Mouse (Mus musculus) liver, embryonic 11.5 days (tissue): ENCODE measurements around the gene Cryab. TPM values are rescaled to one million over a fixed set of nuclear protein-coding genes. Genes with fewer than 3 reads are reported as not detected.

Experiments used
- ATAC-seq: fragments of 200-750 bp; cut with Nextera tagmentation; replicated peaks from 2 replicates; pipeline ENCODE4 v1.8.0; 2017; ENCODE audit warnings: moderate number of reproducible peaks, mild to moderate bottlenecking, moderate TSS enrichment, moderate library complexity; ENCODE audit not compliant: low FRiP score
- DNase-seq: peaks from one replicate; pipeline ENCODE4 v3.0.0-alpha.2; 2017; ENCODE audit warnings: low spot score
- H3K27ac ChIP-seq: fragments of 300-500 bp; sonication (generic); 2 replicates; pipeline ENCODE4 v1.5.1; 2014; ENCODE audit warnings: mild to moderate bottlenecking, low read depth, low read length, control low read depth
- H3K27me3 ChIP-seq: fragments of 300-500 bp; sonication (generic); replicated peaks from 2 replicates; pipeline ENCODE4 v1.6.1; 2014; ENCODE audit warnings: low read length, mixed read lengths; ENCODE audit not compliant: control insufficient read depth, insufficient read depth
- H3K36me3 ChIP-seq: fragments of 300-500 bp; sonication (generic); 2 replicates; pipeline ENCODE4 v1.6.1; 2014; ENCODE audit warnings: mild to moderate bottlenecking, low read length, moderate library complexity, mixed read lengths; ENCODE audit not compliant: control insufficient read depth, insufficient read depth
- H3K4me1 ChIP-seq: fragments of 300-500 bp; sonication (generic); replicated peaks from 2 replicates; pipeline ENCODE4 v1.6.1; 2014; ENCODE audit warnings: low read length, mixed read lengths; ENCODE audit not compliant: control insufficient read depth, insufficient read depth
- H3K4me2 ChIP-seq: fragments of 300-500 bp; sonication (generic); 2 replicates; pipeline ENCODE4 v1.6.1; 2014; ENCODE audit warnings: mild to moderate bottlenecking, control low read depth, moderate library complexity
- H3K4me3 ChIP-seq: fragments of 300-500 bp; sonication (generic); 2 replicates; pipeline ENCODE4 v1.5.1; 2014; ENCODE audit warnings: low read depth, low read length, control low read depth
- H3K9ac ChIP-seq: fragments of 300-500 bp; sonication (generic); 2 replicates; pipeline ENCODE4 v1.6.1; 2014; ENCODE audit warnings: low read depth, low read length, control low read depth
- H3K9me3 ChIP-seq: fragments of 300-500 bp; sonication (generic); 2 replicates; pipeline ENCODE4 v1.6.1; 2016; ENCODE audit warnings: low read length, inconsistent platforms, mixed read lengths; ENCODE audit not compliant: control insufficient read depth
- WGBS: fragments of 180-500 bp; shearing (Covaris S2); extraction: QIAGEN DNeasy Blood & Tissue Kit; methylation state at CpG from one replicate; pipeline ENCODE4 v1.1.7; 2014; 5-methylcytosine and 5-hydroxymethylcytosine counted together
- polyA plus RNA-seq: library from polyadenylated mRNA; unstranded; fragments of >200 nt; fragmentation: Nextera tagmentation; extraction: Ambion mirVana; gene quantifications from 2 replicates; pipeline ENCODE4 v1.2.1, GENCODE M21; 2014

Gene Cryab
- polyA plus RNA-seq, 1 experiment from 2014 or later, result 13.7 TPM

DNA sequence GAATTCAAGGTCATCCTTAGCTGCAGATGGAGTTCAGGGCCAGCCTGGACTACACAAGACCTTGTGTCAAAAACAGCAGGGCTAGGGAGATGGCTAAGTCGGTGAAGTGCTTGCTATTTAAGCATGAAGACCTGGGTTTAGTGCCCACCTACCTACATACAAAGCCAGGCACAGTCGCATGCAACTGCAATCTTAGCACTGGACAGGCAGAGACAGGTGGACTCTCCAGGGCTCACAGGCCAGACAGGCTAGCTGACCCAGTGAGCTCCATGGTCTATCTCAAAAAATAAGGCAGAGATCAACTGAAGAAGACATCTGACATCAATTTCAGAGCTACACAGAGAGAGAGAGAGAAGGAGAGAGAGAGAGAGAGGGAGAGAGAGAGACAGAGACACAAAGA, 27.0 kb upstream of the Cryab start:
- Histone ChIP-seq H3K4me2 (no peak overlapping the region), H3K27me3 (peaks cover 15% of the 10 kb centered on the region)

DNA sequence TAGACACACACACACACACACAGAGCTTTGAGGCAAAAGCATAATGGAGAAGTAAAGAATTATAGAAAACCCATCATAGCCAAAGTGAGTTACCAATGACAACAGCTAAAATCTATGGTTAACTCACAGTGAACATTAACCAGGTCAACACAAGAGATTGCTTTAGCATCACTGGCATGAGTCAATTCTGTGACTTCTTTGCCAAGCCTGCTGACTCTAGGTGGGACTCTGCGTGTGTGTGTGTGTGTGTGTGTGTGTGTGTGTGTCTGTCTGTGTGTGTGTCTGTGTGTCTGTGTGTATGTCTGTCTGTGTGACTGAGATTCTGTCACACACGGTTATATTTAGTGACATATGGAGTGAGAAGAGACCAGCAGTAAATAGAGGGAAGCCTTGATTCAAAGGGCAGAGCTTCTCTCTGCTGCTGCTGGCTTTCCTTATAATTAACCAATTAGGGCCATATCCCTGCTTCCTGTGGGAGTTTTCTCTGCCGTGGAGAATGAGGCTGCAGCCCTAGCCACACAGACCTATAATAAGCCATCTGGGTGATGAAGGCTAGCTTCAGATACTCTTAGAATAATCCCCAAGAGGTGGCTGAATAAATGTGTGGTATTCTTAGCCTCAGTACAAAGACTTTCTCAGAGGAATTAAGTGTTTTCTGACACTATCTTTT, 26.3 kb upstream of the Cryab start:
- ATAC-seq (no peak), DNase-seq (no peak)
- Histone ChIP-seq H3K9ac (no peak overlapping the region), H3K27me3 (peaks cover 15% of the 10 kb centered on the region), H3K4me2 (no peak overlapping the region), H3K4me1 (peaks cover 4% of the 10 kb centered on the region; the same call in 1 of the 2 replicates), H3K9me3 (no peaks in the 10 kb centered on the region), H3K27ac (no peak overlapping the region), H3K4me3 (no peak overlapping the region), H3K36me3 (no peaks in the 10 kb centered on the region)
- 47% methylated on average over 3 of the region's 3 CpGs for WGBS

More for the DNA sequence above, 27.0 kb upstream of the Cryab start:
- Histone ChIP-seq H3K4me3 (no peak overlapping the region), H3K9ac (no peak overlapping the region), H3K27ac (no peak overlapping the region), H3K4me1 (peaks cover 4% of the 10 kb centered on the region; the same call in 1 of the 2 replicates), H3K9me3 (no peaks in the 10 kb centered on the region), H3K36me3 (no peaks in the 10 kb centered on the region)
- DNase-seq (no peak), ATAC-seq (no peak)
- WGBS, result 80% methylated on average over 2 of the region's 2 CpGs

DNA sequence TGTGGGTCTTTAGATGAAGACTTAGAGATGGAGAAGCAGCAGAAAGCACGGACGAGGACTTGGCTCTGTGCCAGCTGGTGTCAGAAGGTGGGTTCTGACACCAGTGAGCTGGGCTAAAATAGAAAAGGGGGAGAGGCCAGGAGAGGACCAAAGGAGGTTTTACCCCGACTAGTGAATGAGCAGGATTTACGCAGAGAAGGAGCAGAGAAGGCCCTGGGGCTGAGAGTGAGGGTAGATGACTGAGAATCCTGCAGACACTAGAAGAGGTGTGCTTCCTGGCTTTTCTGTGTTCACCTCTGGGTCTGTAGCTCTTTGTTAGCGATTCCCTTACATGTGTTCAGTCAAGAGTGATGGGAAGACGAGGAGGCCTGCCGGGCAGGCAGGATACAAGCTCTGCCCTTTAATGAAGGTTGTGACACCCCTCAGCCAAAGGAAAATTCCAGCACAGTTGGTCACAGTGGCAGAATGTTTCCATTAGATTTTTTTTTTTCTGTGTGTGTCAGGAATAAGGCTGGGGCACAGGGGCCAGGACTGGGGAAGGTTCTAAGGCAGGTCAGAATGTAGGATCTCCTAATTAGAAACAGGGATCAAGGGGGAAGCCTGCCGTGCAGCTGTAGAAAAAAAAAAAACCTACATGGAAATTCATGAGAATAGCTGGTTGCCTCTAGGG, 25.1 kb upstream of the Cryab start:
- Histone ChIP-seq H3K27me3 (peaks cover 15% of the 10 kb centered on the region), H3K4me3 (no peak overlapping the region), H3K36me3 (no peaks in the 10 kb centered on the region), H3K27ac (no peak overlapping the region), H3K4me1 (peaks cover 2% of the 10 kb centered on the region; the same call in 1 of the 2 replicates), H3K9me3 (no peaks in the 10 kb centered on the region), H3K4me2 (no peak overlapping the region), H3K9ac (no peak overlapping the region)
- ATAC-seq (no peak), DNase-seq (no peak)
- 68% methylated on average over 8 of the region's 8 CpGs for WGBS

DNA sequence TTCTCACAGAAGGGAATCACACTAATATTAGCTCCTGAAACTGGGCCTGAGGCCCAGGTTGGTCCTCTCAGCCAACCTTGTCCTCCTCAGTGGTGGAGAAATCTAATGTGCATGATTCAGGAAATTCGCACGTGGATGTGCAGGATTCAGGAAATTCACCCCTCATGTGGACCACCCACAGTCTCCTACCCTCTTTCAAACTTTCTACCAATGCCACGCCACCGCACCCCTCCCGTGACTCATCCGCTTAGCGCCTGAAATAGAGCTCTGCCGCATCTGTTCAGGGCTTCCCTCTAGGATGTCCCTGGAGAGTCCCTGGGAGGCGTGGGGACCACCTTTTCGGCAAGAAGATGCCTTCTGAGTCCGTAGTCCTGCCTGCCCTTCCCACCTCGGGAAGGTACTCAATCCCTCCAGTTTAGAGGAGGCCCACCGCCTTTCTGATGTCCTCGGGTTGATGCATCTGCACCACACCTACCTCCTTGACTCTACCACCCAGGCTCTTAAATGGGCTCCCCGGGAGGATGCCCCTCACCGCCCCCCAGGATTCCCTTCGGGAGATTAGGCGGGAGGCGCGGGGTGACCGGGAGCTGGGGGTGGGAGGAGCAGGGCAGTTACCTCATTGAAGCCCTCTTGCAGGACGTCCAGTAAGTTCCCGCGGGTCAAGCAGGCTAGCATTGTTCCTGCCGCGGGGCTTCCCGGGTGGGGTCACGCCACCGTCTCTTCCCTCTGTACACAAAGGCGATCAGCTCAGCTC, 23.8 kb upstream of the Cryab start:
- peaks cover 15% of the 10 kb centered on the region for H3K27me3 ChIP-seq
- peak overlapping the region; percentile 44 for H3K9ac ChIP-seq
- H3K9me3 ChIP-seq, result no peaks in the 10 kb centered on the region
- 14% methylated on average over 30 of the region's 30 CpGs for WGBS
- 0 out of 2 replicates have a peak, but pooled peaks have one; percentile 12 for ATAC-seq
- no peaks in the 10 kb centered on the region for H3K36me3 ChIP-seq
- H3K4me1 ChIP-seq, result no peaks in the 10 kb centered on the region; the same call in 1 of the 2 replicates
- peak overlapping the region; percentile 56 for H3K4me3 ChIP-seq
- H3K4me2 ChIP-seq, result peak overlapping the region; percentile 82
- peak; percentile 74 for DNase-seq
- H3K27ac ChIP-seq, result no peak overlapping the region

DNA sequence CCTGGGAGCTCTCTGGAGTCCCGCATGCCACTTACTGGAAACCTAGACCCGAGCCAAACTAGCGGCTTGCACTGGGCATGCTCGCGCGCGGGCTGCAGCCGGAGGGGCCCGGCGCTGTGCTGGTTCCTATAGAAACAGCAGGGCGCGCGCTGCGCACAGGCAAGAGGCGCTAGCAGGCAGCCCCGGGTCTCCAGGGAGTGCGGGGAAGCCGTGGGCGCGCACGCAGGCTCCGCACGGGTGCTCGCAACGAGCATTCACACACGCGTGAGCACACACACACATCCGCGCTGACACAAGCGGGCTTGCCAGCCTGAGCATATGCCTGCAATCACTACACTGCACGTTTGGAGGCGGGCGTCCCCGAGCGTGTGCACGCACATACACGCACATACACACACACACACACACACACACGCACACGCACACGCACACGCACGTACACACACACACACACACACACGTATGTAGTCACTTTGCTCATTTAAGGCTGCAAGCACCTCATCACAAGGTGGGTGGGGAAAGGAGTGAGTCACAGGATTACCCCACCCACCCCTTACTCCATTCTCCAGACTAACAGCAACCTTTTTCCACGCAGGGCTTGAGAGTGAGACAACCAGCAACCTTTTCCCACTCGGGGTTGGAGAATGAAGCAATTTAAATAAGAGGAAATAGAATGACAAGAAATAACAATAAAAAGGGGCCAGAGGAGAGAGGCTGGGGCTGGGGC, 23.0 kb upstream of the Cryab start:
- H3K36me3 ChIP-seq, result no peaks in the 10 kb centered on the region
- DNase-seq (no peak), ATAC-seq (peak; percentile 73)
- H3K27me3 ChIP-seq, result peaks cover 15% of the 10 kb centered on the region
- under 1% methylated on average over 45 of the region's 45 CpGs for WGBS
- H3K4me3 ChIP-seq, result peak overlapping the region; percentile 56
- no peaks in the 10 kb centered on the region for H3K9me3 ChIP-seq
- H3K9ac ChIP-seq, result peak overlapping the region; percentile 44
- peak overlapping the region; percentile 82 for H3K4me2 ChIP-seq
- no peak overlapping the region for H3K27ac ChIP-seq
- H3K4me1 ChIP-seq, result no peaks in the 10 kb centered on the region; the same call in 1 of the 2 replicates

DNA sequence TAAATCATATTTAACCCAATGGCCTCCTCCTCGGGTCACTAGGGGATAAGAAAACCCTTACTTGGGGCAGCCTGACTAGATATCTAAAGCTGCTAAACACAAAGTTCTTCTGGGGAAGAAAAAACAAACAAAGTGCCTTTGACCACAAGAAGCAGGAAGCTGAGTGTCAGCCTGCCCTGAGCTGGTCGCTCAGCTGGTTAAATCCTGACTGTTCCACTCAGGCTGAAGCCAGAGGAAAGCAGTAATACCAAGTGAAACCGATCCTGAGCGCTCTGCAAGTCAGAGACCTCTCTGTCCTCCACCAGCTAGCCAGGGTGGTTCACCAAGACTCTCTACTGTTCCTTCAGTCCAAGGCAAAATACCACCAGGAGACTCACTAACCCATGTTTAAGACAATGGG, 21.5 kb upstream of the Cryab start:
- Histone ChIP-seq H3K4me2 (no peak overlapping the region), H3K9ac (no peak overlapping the region), H3K4me3 (no peak overlapping the region), H3K36me3 (no peaks in the 10 kb centered on the region), H3K27me3 (peaks cover 15% of the 10 kb centered on the region), H3K27ac (no peak overlapping the region), H3K9me3 (no peaks in the 10 kb centered on the region), H3K4me1 (no peaks in the 10 kb centered on the region; the same call in 1 of the 2 replicates)
- ATAC-seq (no peak), DNase-seq (no peak)
- 38% methylated on average over 4 of the region's 4 CpGs for whole genome bisulfite sequencing

DNA sequence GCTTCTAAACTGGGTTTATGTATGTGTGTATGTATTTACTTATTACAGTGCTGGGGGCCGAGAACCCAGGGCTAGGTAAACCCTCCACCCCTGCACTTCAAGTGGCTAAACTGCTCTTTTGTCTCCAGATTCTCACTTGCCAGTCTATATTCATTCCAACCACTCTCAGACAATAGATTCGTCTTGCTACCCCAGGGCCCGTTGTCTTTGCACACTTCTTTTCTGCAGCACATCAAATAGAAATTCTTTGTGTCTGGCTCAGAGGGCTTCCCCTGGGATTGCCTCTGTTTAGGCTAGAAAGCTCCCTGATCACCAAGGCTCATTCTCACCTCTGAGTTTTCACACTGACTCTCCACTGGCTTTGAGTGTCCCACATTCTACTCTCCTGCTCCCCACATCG, 18.6 kb upstream of the Cryab start:
- Histone ChIP-seq H3K27me3 (peaks cover 8% of the 10 kb centered on the region), H3K27ac (no peak overlapping the region), H3K4me3 (no peak overlapping the region), H3K9ac (no peak overlapping the region), H3K36me3 (no peaks in the 10 kb centered on the region), H3K4me1 (no peaks in the 10 kb centered on the region; the same call in 1 of the 2 replicates), H3K4me2 (no peak overlapping the region), H3K9me3 (no peaks in the 10 kb centered on the region)
- ATAC-seq (no peak), DNase-seq (no peak)
- 52% methylated on average over 4 of the region's 4 CpGs for WGBS

DNA sequence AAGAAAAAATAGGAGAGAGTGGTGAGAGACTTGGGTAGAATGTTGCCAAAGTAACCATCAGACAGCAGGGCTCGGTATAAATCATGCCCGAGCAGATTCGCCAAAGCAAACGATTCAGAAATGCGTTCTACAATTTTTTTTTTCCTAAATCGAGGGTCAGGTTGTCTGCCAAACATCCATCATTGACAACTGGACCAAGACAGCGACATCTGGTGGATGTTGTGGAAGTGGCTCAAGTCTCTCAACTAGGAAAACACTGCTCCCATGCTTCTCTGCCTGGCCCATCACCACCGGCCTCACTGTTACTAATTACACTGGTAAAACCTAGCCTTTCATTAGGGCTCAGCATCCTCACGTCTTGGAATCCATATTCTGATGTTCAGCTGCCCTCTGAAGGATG, 16.1 kb upstream of the Cryab start:
- no peaks in the 10 kb centered on the region for H3K36me3 ChIP-seq
- 3% methylated on average over 9 of the region's 9 CpGs for WGBS
- no peaks in the 10 kb centered on the region for H3K27me3 ChIP-seq
- ATAC-seq (no peak), DNase-seq (no peak)
- no peak overlapping the region for H3K4me2 ChIP-seq
- H3K4me3 ChIP-seq, result no peak overlapping the region
- H3K27ac ChIP-seq, result no peak overlapping the region
- no peaks in the 10 kb centered on the region for H3K9me3 ChIP-seq
- H3K9ac ChIP-seq, result no peak overlapping the region
- peaks cover 5% of the 10 kb centered on the region for H3K4me1 ChIP-seq
